Mouse (Mus musculus): ENCODE data around the gene Spc25.

DNA sequence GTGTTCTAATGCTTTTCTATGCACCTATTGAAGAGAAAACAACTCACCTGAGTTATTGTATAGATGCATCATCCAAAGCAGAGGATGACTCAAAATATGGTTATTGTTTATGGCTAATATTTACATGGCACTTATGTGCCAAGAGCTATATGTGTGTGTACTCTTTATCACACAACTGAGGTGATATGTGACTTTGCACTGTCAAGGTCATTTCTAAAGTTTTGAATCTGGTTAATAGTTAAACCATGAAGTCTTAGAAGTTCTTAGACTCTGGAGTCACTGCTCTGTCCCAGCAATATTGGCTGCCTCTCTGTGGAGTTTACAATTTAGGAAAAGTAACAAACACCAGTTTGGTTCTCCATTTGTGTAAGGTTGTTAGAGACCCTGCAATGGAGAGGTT, 47.1 kb downstream of the Spc25 start:
- TF ChIP-seq CTCF (IDR thresholded peaks at IDR 0.05; ENCODE audit: control insufficient read depth, insufficient read depth, low read length): no peak
- no peak for TF ChIP-seq POLR2A (IDR thresholded peaks at IDR 0.05; ENCODE audit: borderline replicate concordance, control insufficient read depth, low read depth, low read length)
